Mouse (Mus musculus) embryonic facial prominence, embryonic 13.5 days (tissue): ENCODE results near the gene Pik3ca. TPM values are rescaled to one million over a fixed set of nuclear protein-coding genes. Genes with fewer than 3 reads are reported as not detected.

Experiments used
- ATAC-seq: fragments of 200-750 bp; cut with Nextera tagmentation; 2 replicates; pipeline ENCODE4 v1.8.0; 2017; ENCODE audit warnings: low read depth; ENCODE audit not compliant: insufficient number of reproducible peaks, insufficient read depth, low FRiP score, low TSS enrichment
- H3K27ac ChIP-seq: fragments of 300-500 bp; sonication (generic); 2 replicates; pipeline ENCODE4 v1.5.1; 2015; ENCODE audit warnings: moderate library complexity, mild to moderate bottlenecking, inconsistent platforms
- H3K27me3 ChIP-seq: fragments of 300-500 bp; sonication (generic); 2 replicates; pipeline ENCODE4 v1.6.1; 2015; ENCODE audit warnings: mild to moderate bottlenecking, inconsistent platforms
- H3K36me3 ChIP-seq: fragments of 300-500 bp; sonication (generic); 2 replicates; pipeline ENCODE4 v1.6.1; 2015; ENCODE audit warnings: mild to moderate bottlenecking, inconsistent platforms
- H3K4me1 ChIP-seq: fragments of 300-500 bp; sonication (generic); 2 replicates; pipeline ENCODE4 v1.6.1; 2015; ENCODE audit warnings: inconsistent platforms
- H3K4me2 ChIP-seq: fragments of 300-500 bp; sonication (generic); 2 replicates; pipeline ENCODE4 v1.6.1; 2015; ENCODE audit warnings: moderate library complexity, mild to moderate bottlenecking, inconsistent platforms
- H3K4me3 ChIP-seq: fragments of 300-500 bp; sonication (generic); 2 replicates; pipeline ENCODE4 v1.5.1; 2015; ENCODE audit warnings: mild to moderate bottlenecking, inconsistent platforms
- H3K9ac ChIP-seq: fragments of 300-500 bp; sonication (generic); 2 replicates; pipeline ENCODE4 v1.6.1; 2015; ENCODE audit warnings: mild to moderate bottlenecking, inconsistent platforms
- H3K9me3 ChIP-seq: fragments of 300-500 bp; sonication (generic); 2 replicates; pipeline ENCODE4 v1.6.1; 2016; ENCODE audit warnings: inconsistent platforms
- WGBS: fragments of 180-500 bp; shearing (Covaris S2); methylation state at CpG from one replicate; pipeline ENCODE4 v1.1.7; 2015; ENCODE audit warnings: mixed read lengths; 5-methylcytosine and 5-hydroxymethylcytosine counted together
- polyA plus RNA-seq: library from polyadenylated mRNA; unstranded; fragments of >200 nt; fragmentation: Nextera tagmentation; extraction: Ambion mirVana; gene quantifications from 2 replicates; pipeline ENCODE4 v1.2.1, GENCODE M21; 2015

Gene Pik3ca
- polyA plus RNA-seq, 1 experiment from 2014 or later = 12.8 TPM

GRCm38 (mm10) chr3:32490928-32491315 lies 93.5 kb downstream of the Pik3ca start:
- Histone ChIP-seq H3K9me3 (no peaks in the 10 kb centered on the region), H3K4me1 (peaks cover 6% of the 10 kb centered on the region; the same call in 1 of the 2 replicates), H3K4me2 (no peak overlapping the region), H3K9ac (no peak overlapping the region), H3K27me3 (no peaks in the 10 kb centered on the region), H3K36me3 (no peaks in the 10 kb centered on the region), H3K4me3 (no peak overlapping the region), H3K27ac (no peak overlapping the region)
- no peak for ATAC-seq

- Histone ChIP-seq H3K36me3 (no peaks in the 10 kb centered on the region), H3K4me1 (peaks cover 13% of the 10 kb centered on the region; the same call in 1 of the 2 replicates), H3K4me3 (no peak within 1 kb of the TSS), H3K4me2 (no peak within 1 kb of the TSS), H3K9me3 (no peaks in the 10 kb centered on the region), H3K27me3 (no peaks in the 10 kb centered on the region), H3K9ac (no peak within 1 kb of the TSS), H3K27ac (no peak within 1 kb of the TSS)
- WGBS = 72% methylated on average over 11 of the region's 11 CpGs
- no peak for ATAC-seq
These were observed 94.9 kb downstream of the Pik3ca start, which contains the start of gene Kcnmb3 for GRCm38 (mm10) chr3:32492097-32493090. TSS of gene Kcnmb3 (minus strand) at chr3:32492231.

GRCm38 (mm10) chr3:32494387-32495087 lies 97.1 kb downstream of the Pik3ca start:
- Histone ChIP-seq H3K4me1 (peaks cover 13% of the 10 kb centered on the region; the same call in 1 of the 2 replicates), H3K4me2 (no peak overlapping the region), H3K9me3 (no peaks in the 10 kb centered on the region), H3K4me3 (no peak overlapping the region), H3K27ac (no peak overlapping the region), H3K27me3 (no peaks in the 10 kb centered on the region), H3K9ac (no peak overlapping the region), H3K36me3 (no peaks in the 10 kb centered on the region)
- 72% methylated on average over 8 of the region's 8 CpGs for WGBS
- ATAC-seq = no peak

- 44% methylated on average over 8 of the region's 8 CpGs for WGBS
- Histone ChIP-seq H3K36me3 (no peaks in the 10 kb centered on the region), H3K4me2 (no peak overlapping the region), H3K9ac (no peak overlapping the region), H3K9me3 (no peaks in the 10 kb centered on the region), H3K4me1 (peaks cover 13% of the 10 kb centered on the region; the same call in 1 of the 2 replicates), H3K27ac (no peak overlapping the region), H3K27me3 (no peaks in the 10 kb centered on the region), H3K4me3 (no peak overlapping the region)
- ATAC-seq = no peak
These were observed 97.8 kb downstream of the Pik3ca start for GRCm38 (mm10) chr3:32495088-32495770.

GRCm38 (mm10) chr3:32495856-32496710 lies 98.6 kb downstream of the Pik3ca start:
- no peak overlapping the region for H3K27ac ChIP-seq
- no peaks in the 10 kb centered on the region for H3K36me3 ChIP-seq
- no peak overlapping the region for H3K4me2 ChIP-seq
- WGBS = 36% methylated on average over 6 of the region's 8 CpGs
- no peak overlapping the region for H3K9ac ChIP-seq
- H3K27me3 ChIP-seq = no peaks in the 10 kb centered on the region
- ATAC-seq = no peak
- no peak overlapping the region for H3K4me3 ChIP-seq
- H3K9me3 ChIP-seq = no peaks in the 10 kb centered on the region
- H3K4me1 ChIP-seq = peaks cover 13% of the 10 kb centered on the region; the same call in 1 of the 2 replicates

- ATAC-seq = no peak
- H3K27me3 ChIP-seq = no peaks in the 10 kb centered on the region
- H3K4me1 ChIP-seq = peaks cover 13% of the 10 kb centered on the region; the same call in 1 of the 2 replicates
- no peak overlapping the region for H3K4me3 ChIP-seq
- H3K36me3 ChIP-seq = no peaks in the 10 kb centered on the region
- H3K9me3 ChIP-seq = no peaks in the 10 kb centered on the region
- WGBS = 81% methylated on average over 1 of the region's 1 CpGs
- H3K27ac ChIP-seq = no peak overlapping the region
- H3K4me2 ChIP-seq = no peak overlapping the region
- no peak overlapping the region for H3K9ac ChIP-seq
These were observed 99.2 kb downstream of the Pik3ca start for GRCm38 (mm10) chr3:32496711-32497070.

- Histone ChIP-seq H3K9ac (no peak overlapping the region), H3K27me3 (no peaks in the 10 kb centered on the region), H3K27ac (no peak overlapping the region), H3K36me3 (no peaks in the 10 kb centered on the region), H3K4me1 (peaks cover 10% of the 10 kb centered on the region; the same call in 1 of the 2 replicates), H3K4me3 (no peak overlapping the region), H3K4me2 (no peak overlapping the region), H3K9me3 (no peaks in the 10 kb centered on the region)
- WGBS = 79% methylated on average over 2 of the region's 2 CpGs
- no peak for ATAC-seq
These were observed 102.9 kb downstream of the Pik3ca start for GRCm38 (mm10) chr3:32500346-32500745.

GRCm38 (mm10) chr3:32505841-32506240 lies 108.4 kb downstream of the Pik3ca start:
- no peak for ATAC-seq
- WGBS = 70% methylated on average over 3 of the region's 3 CpGs
- Histone ChIP-seq H3K9ac (no peak overlapping the region), H3K27ac (no peak overlapping the region), H3K27me3 (no peaks in the 10 kb centered on the region), H3K36me3 (no peaks in the 10 kb centered on the region), H3K4me2 (no peak overlapping the region), H3K4me3 (no peak overlapping the region), H3K9me3 (no peaks in the 10 kb centered on the region), H3K4me1 (peaks cover 4% of the 10 kb centered on the region; the same call in 1 of the 2 replicates)

- WGBS = 63% methylated on average over 11 of the region's 11 CpGs
- no peak for ATAC-seq
These were observed 109.1 kb downstream of the Pik3ca start for GRCm38 (mm10) chr3:32506366-32507225.

More at GRCm38 (mm10) chr3:32506366-32507225, 109.1 kb downstream of the Pik3ca start:
- Histone ChIP-seq H3K36me3 (no peaks in the 10 kb centered on the region), H3K27me3 (no peaks in the 10 kb centered on the region), H3K4me2 (no peak overlapping the region), H3K9ac (no peak overlapping the region), H3K9me3 (no peaks in the 10 kb centered on the region), H3K27ac (no peak overlapping the region), H3K4me3 (no peak overlapping the region), H3K4me1 (peaks cover 8% of the 10 kb centered on the region)
